ENCODE assay signal across 10 mouse cellular contexts in the genomic region with DNA sequence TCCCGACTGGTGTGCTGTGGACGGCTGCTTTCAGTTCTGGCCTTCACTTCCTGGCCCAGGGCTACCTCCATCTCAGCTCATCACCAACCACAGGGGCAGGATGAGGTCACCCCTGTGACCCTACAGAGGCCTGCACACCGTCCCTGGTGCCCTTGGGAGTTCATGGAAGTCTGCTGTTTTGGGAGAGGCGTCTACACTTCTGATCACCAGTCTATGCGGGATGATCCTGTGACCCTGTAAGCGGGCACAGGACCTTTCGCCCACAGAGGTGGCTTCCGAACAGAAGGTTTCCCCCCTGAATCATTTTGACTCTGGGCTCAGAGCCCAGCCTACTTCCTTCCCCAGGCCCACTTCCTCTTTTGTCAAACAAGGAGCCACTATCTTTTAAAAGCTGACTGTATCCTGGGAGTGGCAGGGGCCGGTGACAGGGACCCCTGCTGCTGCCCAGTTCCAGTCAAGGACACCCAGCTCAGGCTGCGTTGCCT. TPM values are rescaled to one million over a fixed set of nuclear protein-coding genes. Genes with fewer than 3 reads are reported as not detected.
DNase-seq lines count a peak whose midpoint lies in the region; ATAC-seq and TF ChIP-seq lines count a peak whose summit lies in the region.
"Had no signal": no experiment of that assay in that cellular context is flagged by ENCODE, and none has a peak within 500 bp of the region (broad histone marks: within the 10 kb centered on the region; RNA-seq: fewer than 3 reads in every experiment).

No protein-coding gene starts in this region.

- no peak overlapping the region for H3K9ac ChIP-seq in liver, embryonic 12.5 days
- no peak overlapping the region for H3K9ac ChIP-seq in hindbrain, embryonic 13.5 days
- H3K9ac ChIP-seq: embryonic facial prominence, embryonic 15.5 days had no signal

- no peaks in the 10 kb centered on the region for H3K27me3 ChIP-seq in liver, embryonic 12.5 days (replicated peaks)
- H3K27me3 ChIP-seq in spleen, adult 2 months (ENCODE audit: control insufficient read depth, insufficient read depth, low read length), result no peaks in the 10 kb centered on the region
- no peaks in the 10 kb centered on the region for H3K27me3 ChIP-seq in hindbrain, embryonic 13.5 days
- H3K27me3 ChIP-seq: embryonic facial prominence, embryonic 15.5 days had no signal

- peak; percentile 53; the same call in 1 of the 2 replicates for TF ChIP-seq POLR2A in spleen, adult 2 months (IDR thresholded peaks at IDR 0.05; ENCODE audit: low read depth, low read length)

- peak; percentile 53 to 73 for DNase-seq in adrenal gland, adult (ENCODE audit: inconsistent age in 2 of 2, low spot score in 1 of 2)
- no peak for DNase-seq in adrenal gland, postnatal 4 days (ENCODE audit: low spot score in 2 of 2)
- peak; percentile 63 to 65 for DNase-seq in spleen, adult 2 months (ENCODE audit: low read depth in 1 of 2, low spot score in 2 of 2)
- no peak for DNase-seq in left cerebral cortex, postnatal 36 days (ENCODE audit: low spot score in 2 of 2)
- no peak for DNase-seq in cerebellum, postnatal 4 days (ENCODE audit: low spot score in 2 of 2)

- H3K4me2 ChIP-seq in liver, embryonic 12.5 days, result 0 out of 2 replicates have a peak overlapping the region, but pooled peaks have one; percentile 8
- no peak overlapping the region for H3K4me2 ChIP-seq in hindbrain, embryonic 13.5 days
- H3K4me2 ChIP-seq: embryonic facial prominence, embryonic 15.5 days had no signal

- no peak overlapping the region for H3K27ac ChIP-seq in liver, embryonic 12.5 days
- H3K27ac ChIP-seq in spleen, adult 2 months (ENCODE audit: insufficient read depth, low read length), result peak overlapping the region; percentile 98
- H3K27ac ChIP-seq in hindbrain, embryonic 13.5 days, result no peak overlapping the region
- H3K27ac ChIP-seq: embryonic facial prominence, embryonic 15.5 days had no signal

- H3K4me3 ChIP-seq in liver, embryonic 12.5 days, result no peak overlapping the region
- H3K4me3 ChIP-seq in spleen, adult 2 months (ENCODE audit: extremely low read depth, insufficient read depth, insufficient read length), result peak overlapping the region; percentile 55
- no peak overlapping the region for H3K4me3 ChIP-seq in hindbrain, embryonic 13.5 days
- H3K4me3 ChIP-seq: embryonic facial prominence, embryonic 15.5 days had no signal

- intact Hi-C loops in left cerebral cortex, postnatal 36 days (cut with DNase I), result no loop called here

- no peak for TF ChIP-seq CTCF in spleen, adult 2 months (IDR thresholded peaks at IDR 0.05; ENCODE audit: extremely low read depth, insufficient read depth, insufficient read length, insufficient replicate concordance)

- 21% methylated on average over 10 of the region's 10 CpGs for WGBS in liver, embryonic 12.5 days (ENCODE audit: insufficient replicate concordance)
- 4% methylated on average over 10 of the region's 10 CpGs for WGBS in spleen, adult 2 months
- WGBS in hindbrain, embryonic 13.5 days, result 72% methylated on average over 10 of the region's 10 CpGs

- no peaks in the 10 kb centered on the region for H3K36me3 ChIP-seq in liver, embryonic 12.5 days
- H3K36me3 ChIP-seq in spleen, adult 2 months (ENCODE audit: control insufficient read depth, insufficient read depth, low read length), result no peaks in the 10 kb centered on the region
- H3K36me3 ChIP-seq in hindbrain, embryonic 13.5 days, result no peaks in the 10 kb centered on the region
- H3K36me3 ChIP-seq: embryonic facial prominence, embryonic 15.5 days had no signal

- H3K4me1 ChIP-seq in liver, embryonic 12.5 days, result peaks cover 7% of the 10 kb centered on the region
- H3K4me1 ChIP-seq in spleen, adult 2 months (ENCODE audit: control insufficient read depth, insufficient read depth, insufficient read length), result peaks cover 22% of the 10 kb centered on the region
- no peaks in the 10 kb centered on the region for H3K4me1 ChIP-seq in hindbrain, embryonic 13.5 days (replicated peaks)
- H3K4me1 ChIP-seq: embryonic facial prominence, embryonic 15.5 days had no signal

- ATAC-seq in granulocyte monocyte progenitor cell, adult 5-6 weeks (replicated peaks; ENCODE audit: poor library complexity, severe bottlenecking), result peak; percentile 86
- ATAC-seq in liver, embryonic 12.5 days, result peak; percentile 33; the same call in 1 of the 2 replicates
- no peak for ATAC-seq in hindbrain, embryonic 13.5 days (ENCODE audit: low FRiP score)

- no peaks in the 10 kb centered on the region for H3K9me3 ChIP-seq in liver, embryonic 12.5 days (replicated peaks)
- no peaks in the 10 kb centered on the region for H3K9me3 ChIP-seq in hindbrain, embryonic 13.5 days
- H3K9me3 ChIP-seq: embryonic facial prominence, embryonic 15.5 days had no signal

RNA-seq across cellular contexts. Expression of a gene that starts 10.1 kb away (rescaled TPM):
- total RNA-seq in adrenal gland, postnatal 4 days (2021), result under 1 TPM in 1 of 2 experiments, not detected in 1; 0.20 TPM
- total RNA-seq in granulocyte monocyte progenitor cell, adult 5-6 weeks (2014; fragmentation: Nextera tagmentation), result not detected in 2 replicates
- total RNA-seq in granulocyte monocyte progenitor cell, adult 5-6 weeks (2017), result 0.56 TPM in 1 of 2 replicates, not detected in the other
- not detected in 2 replicates for polyA plus RNA-seq in liver, embryonic 12.5 days (2016; fragmentation: Nextera tagmentation; extraction: Ambion mirVana)
- polyA plus RNA-seq in spleen, adult 2 months (2012; rRNA removed), result 17.0 and 21.7 TPM in 2 replicates
- polyA plus RNA-seq in hindbrain, embryonic 13.5 days (2015; fragmentation: Nextera tagmentation; extraction: Ambion mirVana), result 0.48 and 0.58 TPM in 2 replicates
- total RNA-seq in left cerebral cortex, postnatal 36 days (2021), result not detected
- polyA plus RNA-seq: embryonic facial prominence, embryonic 15.5 days; limb, embryonic 11.5 days had no signal

RNA-seq across cellular contexts. Expression of a gene that starts 16.6 kb away (rescaled TPM):
- total RNA-seq in adrenal gland, postnatal 4 days (2021), result not detected
- not detected in 2 replicates for total RNA-seq in granulocyte monocyte progenitor cell, adult 5-6 weeks (2014; fragmentation: Nextera tagmentation)
- total RNA-seq in granulocyte monocyte progenitor cell, adult 5-6 weeks (2017), result not detected in 2 replicates
- not detected in 2 replicates for polyA plus RNA-seq in liver, embryonic 12.5 days (2016; fragmentation: Nextera tagmentation; extraction: Ambion mirVana)
- 0.09 and 0.22 TPM in 2 replicates for polyA plus RNA-seq in spleen, adult 2 months (2012; rRNA removed)
- polyA plus RNA-seq in hindbrain, embryonic 13.5 days (2015; fragmentation: Nextera tagmentation; extraction: Ambion mirVana), result not detected in 2 replicates
- total RNA-seq in left cerebral cortex, postnatal 36 days (2021), result not detected
- polyA plus RNA-seq: limb, embryonic 11.5 days had no signal

RNA-seq across cellular contexts. Expression of a gene that starts 19.4 kb away (rescaled TPM):
- not detected for total RNA-seq in adrenal gland, postnatal 4 days (2021)
- total RNA-seq in granulocyte monocyte progenitor cell, adult 5-6 weeks (2014; fragmentation: Nextera tagmentation), result not detected in 2 replicates
- not detected in 2 replicates for total RNA-seq in granulocyte monocyte progenitor cell, adult 5-6 weeks (2017)
- polyA plus RNA-seq in liver, embryonic 12.5 days (2016; fragmentation: Nextera tagmentation; extraction: Ambion mirVana), result not detected in 2 replicates
- 0.45 TPM in 1 of 2 replicates, not detected in the other for polyA plus RNA-seq in spleen, adult 2 months (2012; rRNA removed)
- 7.6 and 9.3 TPM in 2 replicates for polyA plus RNA-seq in hindbrain, embryonic 13.5 days (2015; fragmentation: Nextera tagmentation; extraction: Ambion mirVana)
- 1 to 10 TPM; 1.2 to 2.1 TPM for total RNA-seq in left cerebral cortex, postnatal 36 days (2021)
- polyA plus RNA-seq: limb, embryonic 11.5 days had no signal

RNA-seq across cellular contexts. Expression of a gene that starts 48.6 kb away (rescaled TPM):
- 10 to 100 TPM in 1 of 2 experiments, 1 to 10 TPM in 1; 9.6 to 11.5 TPM for total RNA-seq in adrenal gland, postnatal 4 days (2021)
- 7.5 and 8.5 TPM in 2 replicates for total RNA-seq in granulocyte monocyte progenitor cell, adult 5-6 weeks (2014; fragmentation: Nextera tagmentation)
- total RNA-seq in granulocyte monocyte progenitor cell, adult 5-6 weeks (2017), result 0.57 and 1.0 TPM in 2 replicates
- 3.7 and 5.4 TPM in 2 replicates for polyA plus RNA-seq in liver, embryonic 12.5 days (2016; fragmentation: Nextera tagmentation; extraction: Ambion mirVana)
- 102 and 149 TPM in 2 replicates for polyA plus RNA-seq in spleen, adult 2 months (2012; rRNA removed)
- 0.60 and 1.5 TPM in 2 replicates for polyA plus RNA-seq in hindbrain, embryonic 13.5 days (2015; fragmentation: Nextera tagmentation; extraction: Ambion mirVana)
- total RNA-seq in left cerebral cortex, postnatal 36 days (2021), result under 1 TPM; 0.27 to 0.32 TPM

RNA-seq across cellular contexts. Expression of a gene that starts 49.8 kb away (rescaled TPM):
- total RNA-seq in adrenal gland, postnatal 4 days (2021), result 10 to 100 TPM; 21.6 to 22.0 TPM
- 10.7 and 32.3 TPM in 2 replicates for total RNA-seq in granulocyte monocyte progenitor cell, adult 5-6 weeks (2014; fragmentation: Nextera tagmentation)
- 10.9 and 11.3 TPM in 2 replicates for total RNA-seq in granulocyte monocyte progenitor cell, adult 5-6 weeks (2017)
- polyA plus RNA-seq in liver, embryonic 12.5 days (2016; fragmentation: Nextera tagmentation; extraction: Ambion mirVana), result 3.6 and 3.9 TPM in 2 replicates
- polyA plus RNA-seq in spleen, adult 2 months (2012; rRNA removed), result 6.6 and 8.0 TPM in 2 replicates
- 7.8 and 9.4 TPM in 2 replicates for polyA plus RNA-seq in hindbrain, embryonic 13.5 days (2015; fragmentation: Nextera tagmentation; extraction: Ambion mirVana)
- 10 to 100 TPM; 10.7 to 12.0 TPM for total RNA-seq in left cerebral cortex, postnatal 36 days (2021)

Comparison
In these comparisons a context has a peak if more than half of its experiments do, and no peak if none do; other contexts are left out.
1. DNase-seq: peak in adrenal gland, adult (2 of 2) and spleen, adult 2 months (2 of 2); none in adrenal gland, postnatal 4 days (0 of 2), left cerebral cortex, postnatal 36 days (0 of 2) and cerebellum, postnatal 4 days (0 of 2).